ENCODE assay signal across 18 mouse cellular contexts in the genomic region with DNA sequence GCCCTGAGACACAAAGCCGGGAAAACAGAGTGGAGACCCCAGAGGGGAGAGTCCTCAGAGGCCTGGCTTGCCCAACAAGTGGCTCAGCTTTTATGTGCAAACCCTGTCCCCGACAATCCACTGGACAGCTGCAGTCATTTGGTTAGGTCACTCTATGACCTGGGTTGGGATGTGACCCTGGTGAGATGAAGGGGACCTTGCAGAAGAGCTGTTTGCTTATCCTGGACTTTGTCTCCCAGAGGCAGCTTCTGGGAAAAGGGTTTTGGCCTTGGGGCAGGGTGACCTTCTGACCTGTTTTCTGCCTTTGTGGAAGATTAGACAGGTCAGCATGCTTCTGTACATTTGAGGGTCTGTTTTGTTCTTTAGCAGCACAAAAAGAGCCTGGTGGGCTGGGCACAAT. TPM values are rescaled to one million over a fixed set of nuclear protein-coding genes. Genes with fewer than 3 reads are reported as not detected.
A peak's percentile ranks its signal among the peaks of the same experiment; 100 is the strongest.
DNase-seq lines count a peak whose midpoint lies in the region; ATAC-seq and TF ChIP-seq lines count a peak whose summit lies in the region.
"Had no signal": no experiment of that assay in that cellular context is flagged by ENCODE, and none has a peak within 500 bp of the region (broad histone marks: within the 10 kb centered on the region; RNA-seq: fewer than 3 reads in every experiment).

No protein-coding gene starts in this region.

- WGBS in intestine, embryonic 15.5 days: 66% methylated on average over 2 of the region's 2 CpGs
- 71% methylated on average over 2 of the region's 2 CpGs for WGBS in intestine, embryonic 16.5 days
- WGBS in liver, embryonic 13.5 days (ENCODE audit: insufficient replicate concordance): 52% methylated on average over 2 of the region's 2 CpGs
- 80% methylated on average over 2 of the region's 2 CpGs for WGBS in stomach, postnatal 0 days
- 88% methylated on average over 2 of the region's 2 CpGs for WGBS in hindbrain, embryonic 16.5 days

- H3K4me2 ChIP-seq in intestine, embryonic 15.5 days (replicated peaks): no peak overlapping the region
- no peak overlapping the region for H3K4me2 ChIP-seq in intestine, embryonic 16.5 days (ENCODE audit: low read depth, low read length)
- H3K4me2 ChIP-seq in liver, embryonic 13.5 days: no peak overlapping the region
- H3K4me2 ChIP-seq in stomach, postnatal 0 days (replicated peaks; ENCODE audit: low read depth): no peak overlapping the region
- H3K4me2 ChIP-seq in hindbrain, embryonic 16.5 days (ENCODE audit: low read length): no peak overlapping the region
- H3K4me2 ChIP-seq: embryonic facial prominence, embryonic 12.5 days; midbrain, embryonic 13.5 days; neural tube, embryonic 12.5 days had no signal

- TF ChIP-seq EP300 in stomach, postnatal 0 days (optimal IDR thresholded peaks at IDR 0.05): no peak

- peak; percentile 9 for DNase-seq in ovary, postnatal 36 days (ENCODE audit: low spot score)
- DNase-seq in ovary, postnatal 14 days (ENCODE audit: low spot score): no peak
- DNase-seq in liver, embryonic 13.5 days: no peak
- no peak for DNase-seq in stomach, postnatal 0 days (ENCODE audit: low spot score)
- DNase-seq in kidney, adult 9 months: no peak
- DNase-seq: cerebellum, adult 9-10 months; gastrocnemius, postnatal 14 days; right cerebral cortex, postnatal 25 days; thymus, postnatal 14 days had no signal

- peak; percentile 17; the same call in 1 of the 2 replicates for ATAC-seq in intestine, embryonic 15.5 days
- ATAC-seq in intestine, embryonic 16.5 days: no peak
- ATAC-seq in liver, embryonic 13.5 days (ENCODE audit: low read depth): peak; percentile 81
- ATAC-seq in stomach, postnatal 0 days (ENCODE audit: low FRiP score, low TSS enrichment): no peak
- ATAC-seq in hindbrain, embryonic 16.5 days: no peak
- ATAC-seq: forebrain, embryonic 14.5 days; midbrain, embryonic 13.5 days had no signal

- no peaks in the 10 kb centered on the region for H3K27me3 ChIP-seq in intestine, embryonic 15.5 days (replicated peaks)
- H3K27me3 ChIP-seq in intestine, embryonic 16.5 days (replicated peaks; ENCODE audit: control insufficient read depth, insufficient read depth, low read length): no peaks in the 10 kb centered on the region
- no peaks in the 10 kb centered on the region for H3K27me3 ChIP-seq in liver, embryonic 13.5 days
- H3K27me3 ChIP-seq in stomach, postnatal 0 days (ENCODE audit: control insufficient read depth, insufficient read depth, low read length): no peaks in the 10 kb centered on the region
- H3K27me3 ChIP-seq in hindbrain, embryonic 16.5 days (replicated peaks; ENCODE audit: control insufficient read depth, insufficient read depth, low read length): no peaks in the 10 kb centered on the region
- H3K27me3 ChIP-seq: embryonic facial prominence, embryonic 12.5 days; midbrain, embryonic 13.5 days; neural tube, embryonic 12.5 days had no signal

- no peak overlapping the region for H3K4me3 ChIP-seq in intestine, embryonic 15.5 days (replicated peaks)
- no peak overlapping the region for H3K4me3 ChIP-seq in intestine, embryonic 16.5 days (ENCODE audit: low read length)
- no peak overlapping the region for H3K4me3 ChIP-seq in liver, embryonic 13.5 days (replicated peaks)
- H3K4me3 ChIP-seq in stomach, postnatal 0 days (ENCODE audit: low read depth, low read length): no peak overlapping the region
- H3K4me3 ChIP-seq in hindbrain, embryonic 16.5 days (ENCODE audit: low read length): no peak overlapping the region
- H3K4me3 ChIP-seq: embryonic facial prominence, embryonic 12.5 days; erythroblast, embryonic 14.5 days; hindbrain, embryonic 10.5 days; midbrain, embryonic 13.5 days; neural tube, embryonic 12.5 days had no signal

- no peak overlapping the region for H3K9ac ChIP-seq in intestine, embryonic 15.5 days
- no peak overlapping the region for H3K9ac ChIP-seq in intestine, embryonic 16.5 days (ENCODE audit: low read depth, low read length)
- no peak overlapping the region for H3K9ac ChIP-seq in liver, embryonic 13.5 days
- no peak overlapping the region for H3K9ac ChIP-seq in stomach, postnatal 0 days (ENCODE audit: low read length)
- no peak overlapping the region for H3K9ac ChIP-seq in hindbrain, embryonic 16.5 days (ENCODE audit: low read depth, low read length)
- H3K9ac ChIP-seq: embryonic facial prominence, embryonic 12.5 days; midbrain, embryonic 13.5 days; neural tube, embryonic 12.5 days had no signal

- no peaks in the 10 kb centered on the region for H3K9me3 ChIP-seq in intestine, embryonic 15.5 days
- H3K9me3 ChIP-seq in intestine, embryonic 16.5 days (ENCODE audit: control insufficient read depth, low read length): no peaks in the 10 kb centered on the region
- H3K9me3 ChIP-seq in liver, embryonic 13.5 days (replicated peaks): no peaks in the 10 kb centered on the region
- H3K9me3 ChIP-seq in stomach, postnatal 0 days (ENCODE audit: control insufficient read depth, low read length): no peaks in the 10 kb centered on the region
- no peaks in the 10 kb centered on the region for H3K9me3 ChIP-seq in hindbrain, embryonic 16.5 days (ENCODE audit: control insufficient read depth, low read length)
- H3K9me3 ChIP-seq: embryonic facial prominence, embryonic 12.5 days; hindbrain, embryonic 10.5 days; midbrain, embryonic 13.5 days; neural tube, embryonic 12.5 days had no signal

- no peaks in the 10 kb centered on the region for H3K36me3 ChIP-seq in intestine, embryonic 15.5 days
- no peaks in the 10 kb centered on the region for H3K36me3 ChIP-seq in intestine, embryonic 16.5 days (ENCODE audit: control insufficient read depth, insufficient read depth, low read length)
- H3K36me3 ChIP-seq in liver, embryonic 13.5 days: no peaks in the 10 kb centered on the region
- H3K36me3 ChIP-seq in stomach, postnatal 0 days (ENCODE audit: control insufficient read depth, insufficient read depth, low read length): no peaks in the 10 kb centered on the region
- H3K36me3 ChIP-seq in hindbrain, embryonic 16.5 days (ENCODE audit: control insufficient read depth, insufficient read depth, low read length): no peaks in the 10 kb centered on the region
- H3K36me3 ChIP-seq: embryonic facial prominence, embryonic 12.5 days; hindbrain, embryonic 10.5 days; midbrain, embryonic 13.5 days; neural tube, embryonic 12.5 days had no signal

- no peaks in the 10 kb centered on the region for H3K4me1 ChIP-seq in intestine, embryonic 15.5 days (replicated peaks)
- H3K4me1 ChIP-seq in intestine, embryonic 16.5 days (ENCODE audit: control insufficient read depth, insufficient read depth, low read length): no peaks in the 10 kb centered on the region
- H3K4me1 ChIP-seq in liver, embryonic 13.5 days (replicated peaks): no peaks in the 10 kb centered on the region
- 0 out of 2 replicates have a peak, but pooled peaks cover 4% of the 10 kb centered on the region for H3K4me1 ChIP-seq in stomach, postnatal 0 days (replicated peaks; ENCODE audit: control insufficient read depth, insufficient read depth)
- no peaks in the 10 kb centered on the region for H3K4me1 ChIP-seq in hindbrain, embryonic 16.5 days (ENCODE audit: control insufficient read depth, insufficient read depth, low read depth, low read length)
- H3K4me1 ChIP-seq: embryonic facial prominence, embryonic 12.5 days; hindbrain, embryonic 10.5 days; midbrain, embryonic 13.5 days; neural tube, embryonic 12.5 days had no signal

- TF ChIP-seq CTCF in stomach, postnatal 0 days (IDR thresholded peaks at IDR 0.05; ENCODE audit: low read depth): no peak

- no peak overlapping the region for H3K27ac ChIP-seq in intestine, embryonic 15.5 days
- no peak overlapping the region for H3K27ac ChIP-seq in intestine, embryonic 16.5 days (ENCODE audit: low read length)
- peak overlapping the region; percentile 77 for H3K27ac ChIP-seq in liver, embryonic 13.5 days
- H3K27ac ChIP-seq in stomach, postnatal 0 days (replicated peaks): peak overlapping the region; percentile 41; the same call in 1 of the 2 replicates
- H3K27ac ChIP-seq in hindbrain, embryonic 16.5 days (ENCODE audit: low read depth, low read length): no peak overlapping the region
- H3K27ac ChIP-seq: embryonic facial prominence, embryonic 12.5 days; hindbrain, embryonic 10.5 days; midbrain, embryonic 13.5 days; neural tube, embryonic 12.5 days had no signal

RNA-seq across cellular contexts. Expression of gene Itih1, which starts 1.7 kb away (rescaled TPM):
- polyA plus RNA-seq in intestine, embryonic 15.5 days (2015; fragmentation: Nextera tagmentation; extraction: Ambion mirVana): 0.41 and 1.2 TPM in 2 replicates
- 0.51 and 1.1 TPM in 2 replicates for polyA plus RNA-seq in intestine, embryonic 16.5 days (2015; fragmentation: Nextera tagmentation; extraction: Ambion mirVana)
- polyA plus RNA-seq in liver, embryonic 13.5 days (2015; fragmentation: Nextera tagmentation; extraction: Ambion mirVana): 22.4 and 27.1 TPM in 2 replicates
- polyA plus RNA-seq in stomach, postnatal 0 days (2015; fragmentation: Nextera tagmentation; extraction: Ambion mirVana): 0.21 and 0.40 TPM in 2 replicates
- not detected in 2 replicates for polyA plus RNA-seq in hindbrain, embryonic 16.5 days (2015; fragmentation: Nextera tagmentation; extraction: Ambion mirVana)
- polyA plus RNA-seq: embryonic facial prominence, embryonic 12.5 days; erythroblast, embryonic 14.5 days; forebrain, embryonic 14.5 days; hindbrain, embryonic 10.5 days; midbrain, embryonic 13.5 days had no signal

RNA-seq across cellular contexts. Expression of gene Nek4, which starts 6.4 kb away (rescaled TPM):
- 8.5 and 9.5 TPM in 2 replicates for polyA plus RNA-seq in intestine, embryonic 15.5 days (2015; fragmentation: Nextera tagmentation; extraction: Ambion mirVana)
- polyA plus RNA-seq in intestine, embryonic 16.5 days (2015; fragmentation: Nextera tagmentation; extraction: Ambion mirVana): 8.4 TPM in 2 replicates
- polyA plus RNA-seq in liver, embryonic 13.5 days (2015; fragmentation: Nextera tagmentation; extraction: Ambion mirVana): 5.6 and 6.7 TPM in 2 replicates
- polyA plus RNA-seq in stomach, postnatal 0 days (2015; fragmentation: Nextera tagmentation; extraction: Ambion mirVana): 4.1 and 4.2 TPM in 2 replicates
- 15.6 and 16.3 TPM in 2 replicates for polyA plus RNA-seq in hindbrain, embryonic 16.5 days (2015; fragmentation: Nextera tagmentation; extraction: Ambion mirVana)

RNA-seq across cellular contexts. Expression of gene Itih3, which starts 21.2 kb away (rescaled TPM):
- 3.2 and 5.1 TPM in 2 replicates for polyA plus RNA-seq in intestine, embryonic 15.5 days (2015; fragmentation: Nextera tagmentation; extraction: Ambion mirVana)
- polyA plus RNA-seq in intestine, embryonic 16.5 days (2015; fragmentation: Nextera tagmentation; extraction: Ambion mirVana): 3.6 and 8.1 TPM in 2 replicates
- polyA plus RNA-seq in liver, embryonic 13.5 days (2015; fragmentation: Nextera tagmentation; extraction: Ambion mirVana): 114 and 122 TPM in 2 replicates
- polyA plus RNA-seq in stomach, postnatal 0 days (2015; fragmentation: Nextera tagmentation; extraction: Ambion mirVana): 2.1 and 5.1 TPM in 2 replicates
- polyA plus RNA-seq in hindbrain, embryonic 16.5 days (2015; fragmentation: Nextera tagmentation; extraction: Ambion mirVana): 3.8 and 4.7 TPM in 2 replicates

RNA-seq across cellular contexts. Expression of gene Glt8d1, which starts 56.5 kb away (rescaled TPM):
- 44.6 and 48.6 TPM in 2 replicates for polyA plus RNA-seq in intestine, embryonic 15.5 days (2015; fragmentation: Nextera tagmentation; extraction: Ambion mirVana)
- polyA plus RNA-seq in intestine, embryonic 16.5 days (2015; fragmentation: Nextera tagmentation; extraction: Ambion mirVana): 35.5 and 38.7 TPM in 2 replicates
- polyA plus RNA-seq in liver, embryonic 13.5 days (2015; fragmentation: Nextera tagmentation; extraction: Ambion mirVana): 20.3 and 21.5 TPM in 2 replicates
- 28.2 and 29.7 TPM in 2 replicates for polyA plus RNA-seq in stomach, postnatal 0 days (2015; fragmentation: Nextera tagmentation; extraction: Ambion mirVana)
- 55.7 and 59.5 TPM in 2 replicates for polyA plus RNA-seq in hindbrain, embryonic 16.5 days (2015; fragmentation: Nextera tagmentation; extraction: Ambion mirVana)

RNA-seq across cellular contexts. Expression of gene Spcs1, which starts 56.7 kb away (rescaled TPM):
- polyA plus RNA-seq in intestine, embryonic 15.5 days (2015; fragmentation: Nextera tagmentation; extraction: Ambion mirVana): 411 and 423 TPM in 2 replicates
- polyA plus RNA-seq in intestine, embryonic 16.5 days (2015; fragmentation: Nextera tagmentation; extraction: Ambion mirVana): 390 and 392 TPM in 2 replicates
- 306 and 325 TPM in 2 replicates for polyA plus RNA-seq in liver, embryonic 13.5 days (2015; fragmentation: Nextera tagmentation; extraction: Ambion mirVana)
- 508 and 513 TPM in 2 replicates for polyA plus RNA-seq in stomach, postnatal 0 days (2015; fragmentation: Nextera tagmentation; extraction: Ambion mirVana)
- polyA plus RNA-seq in hindbrain, embryonic 16.5 days (2015; fragmentation: Nextera tagmentation; extraction: Ambion mirVana): 340 and 355 TPM in 2 replicates

Comparison
In these comparisons a context has a peak if more than half of its experiments do, and no peak if none do; other contexts are left out.
1. ATAC-seq: peak in intestine, embryonic 15.5 days (single experiment) and liver, embryonic 13.5 days (single experiment); none in intestine, embryonic 16.5 days (single experiment), stomach, postnatal 0 days (single experiment) and hindbrain, embryonic 16.5 days (single experiment).
2. H3K27ac ChIP-seq: peak in liver, embryonic 13.5 days (single experiment) and stomach, postnatal 0 days (single experiment); none in intestine, embryonic 15.5 days (single experiment), intestine, embryonic 16.5 days (single experiment) and hindbrain, embryonic 16.5 days (single experiment).
3. RNA of gene Itih1, which starts 1.7 kb away (polyA plus RNA-seq): 22.4 to 27.1 TPM in liver, embryonic 13.5 days; 0.51 to 1.1 TPM in intestine, embryonic 16.5 days, 0.41 to 1.2 TPM in intestine, embryonic 15.5 days, 0.21 to 0.40 TPM in stomach, postnatal 0 days and not detected in hindbrain, embryonic 16.5 days; every median in the first group is over 10 times any median in the second.
4. RNA of gene Itih3, which starts 21.2 kb away (polyA plus RNA-seq): 114 to 122 TPM in liver, embryonic 13.5 days; 3.6 to 8.1 TPM in intestine, embryonic 16.5 days, 3.8 to 4.7 TPM in hindbrain, embryonic 16.5 days, 3.2 to 5.1 TPM in intestine, embryonic 15.5 days and 2.1 to 5.1 TPM in stomach, postnatal 0 days; every median in the first group is over 10 times any median in the second.